Mouse (Mus musculus) embryonic facial prominence, embryonic 15.5 days (tissue): ENCODE data around the gene Mrtfa. TPM values are rescaled to one million over a fixed set of nuclear protein-coding genes. Genes with fewer than 3 reads are reported as not detected.

Experiments
- ATAC-seq: fragments of 200-750 bp; cut with Nextera tagmentation; 2 replicates; pipeline ENCODE4 v1.8.0; 2017; ENCODE audit warnings: low read depth, moderate TSS enrichment; ENCODE audit not compliant: insufficient number of reproducible peaks, low FRiP score, low TSS enrichment
- H3K27ac ChIP-seq: fragments of 300-500 bp; sonication (generic); replicated peaks from 2 replicates; pipeline ENCODE4 v1.5.1; 2015; ENCODE audit warnings: mild to moderate bottlenecking, inconsistent platforms
- H3K27me3 ChIP-seq: fragments of 300-500 bp; sonication (generic); 2 replicates; pipeline ENCODE4 v1.6.1; 2015; ENCODE audit warnings: inconsistent platforms
- H3K36me3 ChIP-seq: fragments of 300-500 bp; sonication (generic); 2 replicates; pipeline ENCODE4 v1.6.1; 2015; ENCODE audit warnings: mild to moderate bottlenecking, inconsistent platforms
- H3K4me1 ChIP-seq: fragments of 300-500 bp; sonication (generic); 2 replicates; pipeline ENCODE4 v1.6.1; 2015; ENCODE audit warnings: inconsistent platforms
- H3K4me2 ChIP-seq: fragments of 300-500 bp; sonication (generic); replicated peaks from 2 replicates; pipeline ENCODE4 v1.6.1; 2015; ENCODE audit warnings: mild to moderate bottlenecking, inconsistent platforms
- H3K4me3 ChIP-seq: fragments of 300-500 bp; sonication (generic); replicated peaks from 2 replicates; pipeline ENCODE4 v1.5.1; 2015; ENCODE audit warnings: mild to moderate bottlenecking, inconsistent platforms
- H3K9ac ChIP-seq: fragments of 300-500 bp; sonication (generic); 2 replicates; pipeline ENCODE4 v1.6.1; 2015; ENCODE audit warnings: inconsistent platforms
- H3K9me3 ChIP-seq: fragments of 300-500 bp; sonication (generic); replicated peaks from 2 replicates; pipeline ENCODE4 v1.6.1; 2016; ENCODE audit warnings: inconsistent platforms
- WGBS: fragments of 180-500 bp; shearing (Covaris S2); methylation state at CpG from one replicate; pipeline ENCODE4 v1.1.7; 2015; 5-methylcytosine and 5-hydroxymethylcytosine counted together
- polyA plus RNA-seq: library from polyadenylated mRNA; unstranded; fragments of >200 nt; fragmentation: Nextera tagmentation; extraction: Ambion mirVana; gene quantifications from 2 replicates; pipeline ENCODE4 v1.2.1, GENCODE M21; 2015

Mrtfa gene
- polyA plus RNA-seq, 1 experiment from 2014 or later, result 33.6 TPM

DNA sequence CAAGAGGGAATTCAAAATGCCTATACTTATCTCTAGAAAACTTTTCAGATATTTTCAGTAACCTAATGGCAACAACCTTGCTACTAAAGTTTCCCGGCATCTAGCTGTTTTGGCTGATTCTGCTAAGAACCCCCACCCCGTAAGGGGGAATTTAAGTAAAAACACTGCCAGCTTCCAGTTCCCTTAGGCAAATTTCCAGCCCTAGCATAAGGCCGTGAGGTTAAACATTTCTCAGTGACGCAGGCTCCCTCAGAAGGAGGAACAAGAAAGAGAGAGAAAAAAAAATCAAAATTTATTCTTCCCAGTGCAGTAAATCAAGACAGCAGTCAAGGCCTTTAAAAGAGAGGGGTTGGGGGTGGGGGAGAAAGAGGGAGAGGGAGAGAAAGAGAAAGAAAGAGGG is 107.3 kb downstream of the Mrtfa start:
- Histone ChIP-seq H3K27ac (peak overlapping the region; percentile 51), H3K4me1 (peaks cover 35% of the 10 kb centered on the region)
- ATAC-seq, result no peak

DNA sequence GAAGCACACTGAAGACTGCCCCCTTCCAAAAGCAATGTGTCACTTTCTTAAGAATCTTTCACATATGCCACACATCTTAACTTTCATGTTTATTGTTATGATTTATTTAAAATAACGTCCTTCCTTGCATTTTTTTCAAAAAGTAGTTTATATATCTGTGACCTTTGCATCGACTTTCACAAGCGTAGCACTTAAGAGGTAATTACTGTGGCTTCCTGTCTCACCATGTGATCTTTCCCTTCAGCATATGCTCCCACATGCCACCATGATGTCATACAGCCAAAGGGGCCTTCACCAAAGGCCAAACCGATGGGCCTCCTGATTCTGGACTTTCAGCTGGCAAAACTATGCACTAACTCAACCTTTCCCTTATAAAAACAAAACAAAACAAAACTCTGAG is 109.3 kb downstream of the Mrtfa start:
- Histone ChIP-seq H3K4me3 (no peak overlapping the region), H3K27me3 (no peaks in the 10 kb centered on the region), H3K9me3 (no peaks in the 10 kb centered on the region), H3K4me2 (no peak overlapping the region), H3K9ac (no peak overlapping the region), H3K27ac (no peak overlapping the region), H3K36me3 (no peaks in the 10 kb centered on the region; the same call in 1 of the 2 replicates), H3K4me1 (peaks cover 19% of the 10 kb centered on the region)
- no peak for ATAC-seq
- 40% methylated on average over 4 of the region's 4 CpGs for WGBS

More for the DNA sequence above, 107.3 kb downstream of the Mrtfa start:
- 0 out of 2 replicates have a peak overlapping the region, but pooled peaks have one; percentile 8 for H3K4me2 ChIP-seq
- 20% methylated on average over 4 of the region's 4 CpGs for WGBS
- no peaks in the 10 kb centered on the region for H3K36me3 ChIP-seq
- H3K9me3 ChIP-seq, result no peaks in the 10 kb centered on the region
- H3K4me3 ChIP-seq, result no peak overlapping the region
- no peaks in the 10 kb centered on the region for H3K27me3 ChIP-seq
- no peak overlapping the region for H3K9ac ChIP-seq

DNA sequence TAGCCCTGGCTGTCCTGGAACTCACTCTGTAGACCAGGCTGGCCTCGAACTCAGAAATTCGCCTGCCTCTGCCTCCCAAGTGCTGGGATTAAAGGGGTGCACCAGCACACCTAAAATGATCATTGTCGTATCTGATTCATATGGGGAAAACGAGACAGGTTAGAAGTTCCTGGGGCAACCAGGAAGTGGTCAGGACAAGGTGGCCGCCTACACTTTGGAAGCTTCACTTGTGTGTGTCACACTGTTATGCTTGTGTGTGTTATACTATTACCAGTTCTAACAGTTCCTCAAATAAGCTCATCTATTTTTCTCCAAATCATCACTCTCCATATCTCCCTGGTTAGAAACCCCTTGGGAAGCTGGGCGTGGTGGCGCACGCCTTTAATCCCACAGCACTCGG is 110.2 kb downstream of the Mrtfa start:
- ATAC-seq, result no peak

DNA sequence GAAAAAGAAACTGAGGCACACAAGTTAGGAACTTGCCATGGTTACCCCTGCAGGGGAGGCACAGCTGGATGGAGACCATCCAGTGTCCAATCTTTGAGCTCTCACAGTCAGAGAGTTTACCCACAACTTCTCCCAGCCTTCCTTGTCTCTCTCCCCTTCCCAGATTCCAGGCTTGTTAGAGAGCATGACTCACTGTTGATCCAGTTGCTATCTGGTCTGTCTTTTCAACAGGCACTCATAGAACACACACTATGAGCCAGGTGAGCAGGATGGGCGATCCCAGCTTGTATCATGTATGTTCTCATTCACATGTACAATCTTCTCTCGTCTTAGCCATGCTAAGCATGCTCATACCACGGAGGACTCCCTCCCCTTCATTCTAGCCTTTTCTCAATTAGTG is 111.3 kb downstream of the Mrtfa start:
- Histone ChIP-seq H3K9ac (no peak overlapping the region), H3K36me3 (peaks cover 4% of the 10 kb centered on the region; the same call in 1 of the 2 replicates), H3K27me3 (no peaks in the 10 kb centered on the region), H3K4me3 (no peak overlapping the region), H3K4me1 (peaks cover 15% of the 10 kb centered on the region), H3K27ac (no peak overlapping the region), H3K4me2 (no peak overlapping the region), H3K9me3 (no peaks in the 10 kb centered on the region)
- ATAC-seq, result no peak
- WGBS, result 99% methylated on average over 3 of the region's 3 CpGs

More for the DNA sequence above, 110.2 kb downstream of the Mrtfa start:
- Histone ChIP-seq H3K27me3 (no peaks in the 10 kb centered on the region), H3K4me3 (no peak overlapping the region), H3K4me2 (no peak overlapping the region), H3K36me3 (peaks cover 1% of the 10 kb centered on the region; the same call in 1 of the 2 replicates), H3K9me3 (no peaks in the 10 kb centered on the region), H3K4me1 (peaks cover 15% of the 10 kb centered on the region), H3K27ac (no peak overlapping the region), H3K9ac (no peak overlapping the region)
- WGBS, result 96% methylated on average over 9 of the region's 9 CpGs

DNA sequence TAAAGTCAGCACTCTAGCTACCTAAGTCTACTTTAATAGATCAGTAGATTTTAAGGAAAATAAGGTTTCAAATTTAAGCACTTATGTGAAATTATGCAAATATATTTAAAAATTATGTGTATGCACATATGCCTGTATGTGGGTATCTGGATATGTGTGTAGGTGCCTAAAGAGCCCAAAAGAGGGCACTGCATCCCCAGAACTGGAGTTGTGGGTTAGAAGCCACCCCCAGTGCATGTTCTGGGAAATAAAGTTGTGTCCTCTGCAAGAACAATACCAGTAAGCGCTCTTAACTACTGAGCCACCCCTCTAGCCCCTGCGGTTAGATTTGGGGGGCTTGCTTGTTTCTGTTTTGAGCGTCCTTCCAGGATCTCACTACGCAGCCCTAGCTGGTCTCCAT is 113.0 kb downstream of the Mrtfa start:
- 92% methylated on average over 4 of the region's 4 CpGs for WGBS
- no peak for ATAC-seq
- no peaks in the 10 kb centered on the region for H3K4me1 ChIP-seq
- H3K4me3 ChIP-seq, result no peak overlapping the region
- H3K27me3 ChIP-seq, result no peaks in the 10 kb centered on the region
- no peak overlapping the region for H3K9ac ChIP-seq
- H3K36me3 ChIP-seq, result peaks cover 4% of the 10 kb centered on the region; the same call in 1 of the 2 replicates
- no peak overlapping the region for H3K4me2 ChIP-seq
- H3K9me3 ChIP-seq, result no peaks in the 10 kb centered on the region
- H3K27ac ChIP-seq, result no peak overlapping the region

DNA sequence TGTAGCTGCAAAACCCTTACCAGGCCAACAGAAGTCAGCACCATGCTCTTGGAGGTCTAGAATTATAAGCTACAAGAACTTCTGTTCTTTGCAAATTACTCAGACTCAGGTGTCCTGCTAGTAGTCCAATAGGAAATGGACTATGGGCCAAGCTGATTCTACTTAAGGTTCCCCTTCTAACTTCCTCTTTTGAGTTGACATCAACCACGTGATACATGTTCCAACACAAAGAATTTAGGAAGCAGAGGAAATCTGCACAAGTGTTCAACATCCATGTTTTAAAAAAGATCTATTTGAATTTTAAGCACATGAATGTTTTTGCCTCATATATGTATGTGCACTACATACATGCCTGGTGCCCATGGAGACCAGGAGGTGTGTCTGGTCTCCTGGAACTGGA is 116.0 kb downstream of the Mrtfa start:
- H3K4me1 ChIP-seq, result no peaks in the 10 kb centered on the region
- peaks cover 4% of the 10 kb centered on the region; the same call in 1 of the 2 replicates for H3K36me3 ChIP-seq
- WGBS, result 67% methylated on average over 1 of the region's 1 CpGs
- no peak overlapping the region for H3K4me2 ChIP-seq
- H3K27ac ChIP-seq, result no peak overlapping the region
- H3K9me3 ChIP-seq, result no peaks in the 10 kb centered on the region
- no peak overlapping the region for H3K4me3 ChIP-seq
- no peak for ATAC-seq
- H3K27me3 ChIP-seq, result no peaks in the 10 kb centered on the region
- no peak overlapping the region for H3K9ac ChIP-seq

DNA sequence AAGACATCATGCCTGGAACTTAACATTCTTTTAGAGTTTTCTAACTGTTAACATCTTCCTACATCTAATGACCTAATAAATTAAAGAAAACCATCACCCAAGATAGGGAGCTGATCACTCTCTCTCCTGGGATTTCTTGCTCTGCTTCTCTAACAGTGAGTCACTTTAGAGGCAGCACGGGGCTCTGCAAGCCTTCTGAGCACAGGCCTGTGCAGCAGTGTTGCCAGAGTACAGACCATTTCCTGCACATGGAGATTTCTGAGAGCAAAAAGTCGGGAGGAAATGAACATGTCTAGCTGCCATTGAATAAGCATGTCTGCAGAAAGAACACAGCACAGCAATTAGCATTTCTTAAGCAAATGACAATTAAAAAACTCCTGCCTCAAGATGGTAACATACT is 116.8 kb downstream of the Mrtfa start:
- whole genome bisulfite sequencing, result 48% methylated on average over 2 of the region's 2 CpGs
- no peak overlapping the region for H3K9ac ChIP-seq
- no peak overlapping the region for H3K27ac ChIP-seq
- H3K4me3 ChIP-seq, result no peak overlapping the region
- no peak for ATAC-seq
- H3K27me3 ChIP-seq, result no peaks in the 10 kb centered on the region
- no peak overlapping the region for H3K4me2 ChIP-seq
- H3K36me3 ChIP-seq, result peaks cover 4% of the 10 kb centered on the region; the same call in 1 of the 2 replicates
- no peaks in the 10 kb centered on the region for H3K9me3 ChIP-seq
- no peaks in the 10 kb centered on the region for H3K4me1 ChIP-seq

DNA sequence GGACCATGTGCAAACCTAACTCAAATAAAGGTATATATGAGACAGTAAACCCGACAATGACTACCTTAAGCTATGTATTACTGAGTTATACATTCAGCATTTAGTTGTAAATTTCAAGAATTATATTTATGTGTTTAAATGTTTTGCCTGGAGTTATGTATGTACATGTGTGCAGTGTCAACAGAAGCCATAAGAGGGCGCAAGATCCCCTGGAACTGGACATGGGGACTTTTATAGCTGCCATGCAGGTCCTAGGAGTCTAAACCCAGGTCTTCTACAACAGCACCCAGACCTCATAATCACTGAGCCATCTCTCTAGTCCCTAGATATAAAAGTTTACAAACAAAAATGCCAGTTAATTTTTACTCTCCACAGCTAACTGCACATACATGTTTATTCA is 117.8 kb downstream of the Mrtfa start:
- Histone ChIP-seq H3K9ac (no peak overlapping the region), H3K27me3 (no peaks in the 10 kb centered on the region), H3K4me1 (no peaks in the 10 kb centered on the region), H3K36me3 (peaks cover 4% of the 10 kb centered on the region; the same call in 1 of the 2 replicates), H3K4me2 (no peak overlapping the region), H3K9me3 (no peaks in the 10 kb centered on the region), H3K4me3 (no peak overlapping the region), H3K27ac (no peak overlapping the region)
- WGBS, result 80% methylated on average over 2 of the region's 2 CpGs
- no peak for ATAC-seq

DNA sequence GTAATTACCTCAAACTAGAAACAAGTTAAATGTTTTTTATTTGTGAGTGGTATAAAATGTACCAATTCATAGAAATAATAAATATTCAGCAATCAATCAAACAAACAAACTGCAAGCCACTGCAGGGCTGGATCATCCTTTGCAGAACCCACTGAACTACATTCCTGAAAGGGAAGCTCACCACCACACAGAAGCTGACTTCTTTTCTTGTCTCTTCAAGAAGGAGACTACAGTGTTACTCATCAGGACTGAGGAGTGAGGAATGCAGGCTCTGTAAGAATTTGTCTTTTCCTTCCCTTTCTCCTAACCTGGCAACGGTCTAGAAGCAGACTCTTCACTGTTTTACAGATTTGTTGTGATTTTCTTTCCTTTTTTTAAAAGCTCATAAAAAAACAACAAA is 120.1 kb downstream of the Mrtfa start:
- no peak overlapping the region for H3K4me2 ChIP-seq
- no peak for ATAC-seq
- 54% methylated on average over 1 of the region's 1 CpGs for WGBS
- H3K36me3 ChIP-seq, result 0 out of 2 replicates have a peak, but pooled peaks cover 3% of the 10 kb centered on the region
- no peak overlapping the region for H3K27ac ChIP-seq
- H3K27me3 ChIP-seq, result no peaks in the 10 kb centered on the region
- H3K9ac ChIP-seq, result no peak overlapping the region
- no peaks in the 10 kb centered on the region for H3K4me1 ChIP-seq
- H3K4me3 ChIP-seq, result no peak overlapping the region
- H3K9me3 ChIP-seq, result no peaks in the 10 kb centered on the region

DNA sequence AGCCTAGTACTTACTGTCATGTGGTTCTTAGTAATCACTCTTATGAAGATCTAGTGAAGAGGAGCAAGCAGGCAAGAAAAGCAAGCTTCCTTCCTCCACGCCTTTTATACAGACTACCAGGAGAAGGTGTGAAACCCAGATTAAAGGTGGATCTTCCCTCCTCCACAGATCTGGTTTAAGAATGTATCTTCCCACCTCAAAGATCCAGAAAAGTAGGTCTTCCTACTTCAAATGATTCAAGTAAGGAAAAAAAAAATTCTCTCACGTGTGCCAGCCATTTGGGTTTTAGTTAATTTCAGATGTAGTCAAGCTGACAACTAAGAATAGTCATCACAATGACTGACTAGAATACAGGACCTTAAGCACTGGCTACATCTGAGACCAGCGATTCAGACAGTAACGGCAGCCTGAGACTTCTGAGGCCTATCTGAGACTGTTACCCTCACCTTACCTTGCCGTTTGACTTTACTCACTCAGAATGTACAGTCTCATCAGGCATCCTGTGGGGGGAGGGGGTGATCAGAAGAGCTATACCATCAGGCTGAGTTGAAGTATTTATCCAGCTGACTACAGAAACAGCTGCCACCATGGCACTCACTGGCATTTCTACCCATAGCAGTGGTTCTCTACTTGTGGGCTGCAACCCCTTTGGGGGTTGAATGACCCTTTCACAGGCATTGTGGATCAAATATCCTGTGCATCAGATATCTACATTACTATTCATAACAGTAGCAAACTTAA is 121.7 kb downstream of the Mrtfa start:
- no peak for ATAC-seq
- Histone ChIP-seq H3K27me3 (no peaks in the 10 kb centered on the region), H3K4me1 (no peaks in the 10 kb centered on the region), H3K4me2 (no peak overlapping the region), H3K9me3 (no peaks in the 10 kb centered on the region), H3K36me3 (no peaks in the 10 kb centered on the region), H3K9ac (no peak overlapping the region), H3K4me3 (no peak overlapping the region), H3K27ac (no peak overlapping the region)
- WGBS, result 91% methylated on average over 5 of the region's 5 CpGs

DNA sequence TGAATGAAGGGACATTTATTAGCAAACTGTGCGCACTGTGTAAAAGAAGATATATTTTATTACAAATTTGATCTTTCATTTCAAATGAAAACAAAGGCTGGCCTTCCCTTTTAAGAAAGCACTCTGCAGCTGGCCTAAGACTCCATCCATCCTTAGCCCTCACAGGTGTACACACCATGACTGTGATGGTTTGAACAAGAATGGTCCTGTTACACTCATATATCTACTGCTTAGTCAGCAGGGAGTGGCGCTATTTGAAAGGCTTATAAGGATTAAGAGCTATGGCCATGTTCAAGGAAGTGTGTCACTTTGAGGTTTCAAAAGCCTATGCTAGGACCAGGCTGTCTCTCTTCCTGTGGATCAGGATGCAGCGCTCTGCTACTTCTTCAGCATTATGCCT is 122.8 kb downstream of the Mrtfa start:
- Histone ChIP-seq H3K9ac (no peak overlapping the region), H3K27me3 (no peaks in the 10 kb centered on the region), H3K4me1 (peaks cover 4% of the 10 kb centered on the region), H3K4me3 (no peak overlapping the region), H3K27ac (no peak overlapping the region), H3K36me3 (no peaks in the 10 kb centered on the region), H3K4me2 (no peak overlapping the region), H3K9me3 (no peaks in the 10 kb centered on the region)
- WGBS, result 87% methylated on average over 3 of the region's 3 CpGs
- no peak for ATAC-seq

DNA sequence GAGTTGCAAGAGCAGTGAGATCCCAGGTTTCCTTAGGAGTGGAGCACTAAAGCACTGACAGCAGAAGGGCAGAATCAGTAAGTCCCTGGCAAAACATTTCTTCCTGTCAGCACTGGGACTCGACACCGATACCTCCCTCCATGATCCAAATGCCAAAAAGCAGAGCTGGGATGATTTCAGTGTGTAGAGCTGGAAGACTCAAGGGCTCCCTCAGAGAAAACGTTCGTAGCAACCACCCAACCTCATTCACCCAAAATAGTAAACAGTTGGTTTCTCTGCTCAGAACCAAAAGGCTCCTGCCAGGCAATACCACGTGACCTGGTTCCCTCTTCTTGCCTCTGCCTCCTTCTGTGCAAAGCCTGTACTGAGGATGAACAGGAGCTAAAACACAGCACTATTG is 123.6 kb downstream of the Mrtfa start:
- Histone ChIP-seq H3K4me2 (no peak overlapping the region), H3K4me3 (no peak overlapping the region), H3K4me1 (peaks cover 12% of the 10 kb centered on the region), H3K27ac (0 out of 2 replicates have a peak overlapping the region, but pooled peaks have one; percentile 28), H3K36me3 (no peaks in the 10 kb centered on the region), H3K27me3 (no peaks in the 10 kb centered on the region), H3K9me3 (no peaks in the 10 kb centered on the region), H3K9ac (no peak overlapping the region)
- WGBS, result 51% methylated on average over 5 of the region's 5 CpGs
- ATAC-seq, result no peak
